Mouse (Mus musculus) olfactory bulb, adult 2 months (tissue): ENCODE data around the gene Ccdc103. TPM values are rescaled to one million over a fixed set of nuclear protein-coding genes. Genes with fewer than 3 reads are reported as not detected.

ENCODE experiments used
- H3K27ac ChIP-seq: fragments of 200-500 bp; 2 replicates; pipeline ENCODE4 v1.5.1; 2012; ENCODE audit warnings: low read depth, low read length; ENCODE audit not compliant: insufficient read depth
- H3K4me1 ChIP-seq: fragments of 200-500 bp; 2 replicates; pipeline ENCODE4 v1.6.1; 2012; ENCODE audit warnings: low read length; ENCODE audit not compliant: control insufficient read depth, insufficient read depth
- H3K4me3 ChIP-seq: fragments of 200-500 bp; 2 replicates; pipeline ENCODE4 v1.5.1; 2012; ENCODE audit warnings: mild to moderate bottlenecking, low read depth, low read length, moderate library complexity; ENCODE audit not compliant: insufficient read depth
- CTCF ChIP-seq: fragments of 200-500 bp; IDR thresholded peaks from 2 replicates; pipeline ENCODE4 v1.5.1; 2012; ENCODE audit warnings: low read depth, mild to moderate bottlenecking, low read length, moderate library complexity; ENCODE audit not compliant: insufficient read depth
- POLR2A ChIP-seq: fragments of 200-500 bp; IDR thresholded peaks from 2 replicates; pipeline ENCODE4 v1.6.1; 2012; ENCODE audit warnings: mild to moderate bottlenecking, low read depth, low read length, moderate library complexity; ENCODE audit not compliant: insufficient read depth
- WGBS: fragments of 180-500 bp; shearing (Covaris S2); methylation state at CpG from one replicate; pipeline ENCODE4 v1.1.7; 2018; 5-methylcytosine and 5-hydroxymethylcytosine counted together
- polyA plus RNA-seq: library from polyadenylated mRNA; stranded (reverse); fragments of >200 nt; gene quantifications from 2 replicates; pipeline ENCODE4 v1.2.4, GENCODE M21; 2012; ENCODE audit warnings: low replicate concordance; ENCODE audit not compliant: missing spikeins, insufficient read depth, insufficient read length

The Ccdc103 gene
- polyA plus RNA-seq, 1 experiment: not detected

GRCm38 (mm10) chr11:102930672-102931071 lies 49.7 kb downstream of the Ccdc103 start:
- WGBS: 90% methylated on average over 10 of the region's 10 CpGs
- no peaks in the 10 kb centered on the region for H3K4me1 ChIP-seq
- H3K4me3 ChIP-seq: no peak overlapping the region
- TF ChIP-seq CTCF (no peak), POLR2A (no peak)
- H3K27ac ChIP-seq: no peak overlapping the region

Other genes with a start within 250 kb of the Ccdc103 start
- gene Meioc, start 217.5 kb upstream of the Ccdc103 start, polyA plus RNA-seq: not detected in 2 replicates
- gene Ccdc43, start 183.4 kb upstream of the Ccdc103 start, polyA plus RNA-seq: not detected in 2 replicates
- not detected in 2 replicates for gene Adam11, start 119.8 kb upstream of the Ccdc103 start, polyA plus RNA-seq
- not detected in 2 replicates for gene Gjc1, start 61.5 kb upstream of the Ccdc103 start, polyA plus RNA-seq
- gene Higd1b, start 45.4 kb upstream of the Ccdc103 start, polyA plus RNA-seq: not detected in 2 replicates
- 433 TPM in 1 of 2 replicates, not detected in the other for gene Eftud2, start 219 bp upstream of the Ccdc103 start, polyA plus RNA-seq
- not detected in 2 replicates for gene Fam187a, start 4.0 kb downstream of the Ccdc103 start, polyA plus RNA-seq
- not detected in 2 replicates for gene Gfap, start 19.7 kb downstream of the Ccdc103 start, polyA plus RNA-seq
- not detected in 2 replicates for gene Kif18b, start 43.9 kb downstream of the Ccdc103 start, polyA plus RNA-seq
- not detected in 2 replicates for gene C1ql1, start 65.5 kb downstream of the Ccdc103 start, polyA plus RNA-seq
- gene Nmt1, start 147.0 kb downstream of the Ccdc103 start, polyA plus RNA-seq: 557 TPM in 1 of 2 replicates, not detected in the other
- gene Dcakd, start 147.1 kb downstream of the Ccdc103 start, polyA plus RNA-seq: not detected in 2 replicates
- gene Plcd3, start 220.5 kb downstream of the Ccdc103 start, polyA plus RNA-seq: not detected in 2 replicates
- not detected in 2 replicates for gene Acbd4, start 220.5 kb downstream of the Ccdc103 start, polyA plus RNA-seq
- gene Hexim1, start 235.0 kb downstream of the Ccdc103 start, polyA plus RNA-seq: not detected in 2 replicates